Mouse (Mus musculus): ENCODE results near the gene Pole2. TPM values are rescaled to one million over a fixed set of nuclear protein-coding genes. Genes with fewer than 3 reads are reported as not detected.

Pole2 gene
- polyA plus RNA-seq (2012; rRNA removed): 1.7 and 2.9 TPM in 2 replicates

- TF ChIP-seq POLR2A (IDR thresholded peaks at IDR 0.05; ENCODE audit: borderline replicate concordance, extremely low read depth, low read depth, low read length) (no peak), CTCF (IDR thresholded peaks at IDR 0.05; ENCODE audit: insufficient read depth, low read length) (no peak)
- Histone ChIP-seq H3K4me1 (ENCODE audit: control insufficient read depth, insufficient read depth, low read length) (no peaks in the 10 kb centered on the region; the same call in 1 of the 2 replicates), H3K4me3 (replicated peaks; ENCODE audit: extremely low read depth, low read depth, low read length) (peak within 1 kb of the TSS; percentile 71)
- under 1% methylated on average over 37 of the region's 37 CpGs for WGBS
- DNase-seq: peak; percentile 91
These were observed at the start of gene Pole2 for GRCm38 (mm10) chr12:69227776-69228466. TSS of gene Pole2 (minus strand) at chr12:69228195.

- Histone ChIP-seq H3K4me3 (replicated peaks; ENCODE audit: extremely low read depth, low read depth, low read length) (no peak overlapping the region), H3K4me1 (ENCODE audit: control insufficient read depth, insufficient read depth, low read length) (no peaks in the 10 kb centered on the region)
- no peak for TF ChIP-seq CTCF (IDR thresholded peaks at IDR 0.05; ENCODE audit: insufficient read depth, low read length)
- no peak for TF ChIP-seq POLR2A (IDR thresholded peaks at IDR 0.05; ENCODE audit: borderline replicate concordance, extremely low read depth, low read depth, low read length)
- 93% methylated on average over 2 of the region's 2 CpGs for whole genome bisulfite sequencing
- DNase-seq: no peak
These were observed 41.0 kb upstream of the Pole2 start for GRCm38 (mm10) chr12:69268956-69269355.

GRCm38 (mm10) chr12:69267956-69268632 is 40.1 kb upstream of the Pole2 start:
- TF ChIP-seq CTCF (IDR thresholded peaks at IDR 0.05; ENCODE audit: insufficient read depth, low read length): no peak
- no peak for TF ChIP-seq POLR2A (IDR thresholded peaks at IDR 0.05; ENCODE audit: borderline replicate concordance, extremely low read depth, low read depth, low read length)
- no peak for DNase-seq
- H3K4me1 ChIP-seq (ENCODE audit: control insufficient read depth, insufficient read depth, low read length): no peaks in the 10 kb centered on the region
- H3K4me3 ChIP-seq (replicated peaks; ENCODE audit: extremely low read depth, low read depth, low read length): no peak overlapping the region
- 81% methylated on average over 11 of the region's 11 CpGs for WGBS

- no peaks in the 10 kb centered on the region for H3K4me1 ChIP-seq (ENCODE audit: control insufficient read depth, insufficient read depth, low read length)
- 91% methylated on average over 3 of the region's 3 CpGs for WGBS
These were observed 37.0 kb upstream of the Pole2 start for GRCm38 (mm10) chr12:69265031-69265430.

GRCm38 (mm10) chr12:69262251-69262650 is 34.3 kb upstream of the Pole2 start:
- TF ChIP-seq CTCF (IDR thresholded peaks at IDR 0.05; ENCODE audit: insufficient read depth, low read length) (no peak), POLR2A (IDR thresholded peaks at IDR 0.05; ENCODE audit: borderline replicate concordance, extremely low read depth, low read depth, low read length) (no peak)
- 90% methylated on average over 5 of the region's 5 CpGs for WGBS
- Histone ChIP-seq H3K4me1 (ENCODE audit: control insufficient read depth, insufficient read depth, low read length) (no peaks in the 10 kb centered on the region), H3K4me3 (replicated peaks; ENCODE audit: extremely low read depth, low read depth, low read length) (no peak overlapping the region)
- DNase-seq: no peak

More at GRCm38 (mm10) chr12:69265031-69265430, 37.0 kb upstream of the Pole2 start:
- no peak overlapping the region for H3K4me3 ChIP-seq (replicated peaks; ENCODE audit: extremely low read depth, low read depth, low read length)
- TF ChIP-seq CTCF (IDR thresholded peaks at IDR 0.05; ENCODE audit: insufficient read depth, low read length) (no peak), POLR2A (IDR thresholded peaks at IDR 0.05; ENCODE audit: borderline replicate concordance, extremely low read depth, low read depth, low read length) (no peak)
- no peak for DNase-seq

- Histone ChIP-seq H3K4me3 (replicated peaks; ENCODE audit: extremely low read depth, low read depth, low read length) (no peak overlapping the region), H3K4me1 (ENCODE audit: control insufficient read depth, insufficient read depth, low read length) (no peaks in the 10 kb centered on the region)
- no peak for TF ChIP-seq POLR2A (IDR thresholded peaks at IDR 0.05; ENCODE audit: borderline replicate concordance, extremely low read depth, low read depth, low read length)
- no peak for TF ChIP-seq CTCF (IDR thresholded peaks at IDR 0.05; ENCODE audit: insufficient read depth, low read length)
- WGBS: 68% methylated on average over 11 of the region's 11 CpGs
- DNase-seq: no peak
These were observed 29.8 kb upstream of the Pole2 start for GRCm38 (mm10) chr12:69257836-69258235.

- H3K4me3 ChIP-seq (replicated peaks; ENCODE audit: extremely low read depth, low read depth, low read length): no peak overlapping the region
- TF ChIP-seq POLR2A (IDR thresholded peaks at IDR 0.05; ENCODE audit: borderline replicate concordance, extremely low read depth, low read depth, low read length) (no peak), CTCF (IDR thresholded peaks at IDR 0.05; ENCODE audit: insufficient read depth, low read length) (no peak)
- no peaks in the 10 kb centered on the region for H3K4me1 ChIP-seq (ENCODE audit: control insufficient read depth, insufficient read depth, low read length)
- DNase-seq: no peak
- WGBS: 83% methylated on average over 1 of the region's 1 CpGs
These were observed 25.8 kb upstream of the Pole2 start for GRCm38 (mm10) chr12:69253806-69254205.

GRCm38 (mm10) chr12:69250756-69251155 is 22.8 kb upstream of the Pole2 start:
- no peak for DNase-seq
- TF ChIP-seq POLR2A (IDR thresholded peaks at IDR 0.05; ENCODE audit: borderline replicate concordance, extremely low read depth, low read depth, low read length) (no peak), CTCF (IDR thresholded peaks at IDR 0.05; ENCODE audit: insufficient read depth, low read length) (no peak)
- Histone ChIP-seq H3K4me1 (ENCODE audit: control insufficient read depth, insufficient read depth, low read length) (no peaks in the 10 kb centered on the region), H3K4me3 (replicated peaks; ENCODE audit: extremely low read depth, low read depth, low read length) (no peak overlapping the region)
- WGBS: 78% methylated on average over 8 of the region's 8 CpGs

- WGBS: 85% methylated on average over 4 of the region's 4 CpGs
- no peak overlapping the region for H3K4me3 ChIP-seq (replicated peaks; ENCODE audit: extremely low read depth, low read depth, low read length)
- H3K4me1 ChIP-seq (ENCODE audit: control insufficient read depth, insufficient read depth, low read length): no peaks in the 10 kb centered on the region
- no peak for DNase-seq
- TF ChIP-seq POLR2A (IDR thresholded peaks at IDR 0.05; ENCODE audit: borderline replicate concordance, extremely low read depth, low read depth, low read length): no peak
- TF ChIP-seq CTCF (IDR thresholded peaks at IDR 0.05; ENCODE audit: insufficient read depth, low read length): no peak
These were observed 21.8 kb upstream of the Pole2 start for GRCm38 (mm10) chr12:69249766-69250165.
